Mouse (Mus musculus) cerebellum, adult 18-20 months (tissue): Measurements from ENCODE around the gene Gm10061.
"Not testable (repeated sequence)": the region's sequence is repeated elsewhere in the genome, so short reads cannot be mapped to it uniquely, and the experiment has no call there.

Experiments
- DNase-seq, 2 experiments: peaks; one replicate each; pipeline ENCODE4 v3.0.0; 2021

Gene Gm10061

DNA sequence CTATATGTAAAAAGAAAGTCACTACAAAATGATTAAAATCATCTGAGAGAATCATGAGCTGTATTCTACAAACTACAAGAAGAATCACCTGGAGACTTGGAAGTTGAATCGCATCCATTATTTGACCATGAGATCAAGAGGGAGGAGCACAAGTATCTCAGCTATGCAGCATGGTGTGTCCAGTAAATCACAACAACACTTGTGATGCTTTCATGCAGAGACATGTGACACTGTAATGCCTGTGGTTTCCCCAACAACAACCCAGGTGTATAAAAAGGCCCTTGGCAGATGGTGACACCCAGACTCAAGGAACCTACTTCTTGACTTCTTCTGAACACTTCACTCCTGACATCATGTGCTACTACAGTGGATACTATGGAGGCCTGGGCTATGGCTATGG is at the start of gene Gm10061:
Gene Gm10061 (plus strand): TSS at position 301 of the 400 bp plus-strand sequence.
- no peak for DNase-seq

DNA sequence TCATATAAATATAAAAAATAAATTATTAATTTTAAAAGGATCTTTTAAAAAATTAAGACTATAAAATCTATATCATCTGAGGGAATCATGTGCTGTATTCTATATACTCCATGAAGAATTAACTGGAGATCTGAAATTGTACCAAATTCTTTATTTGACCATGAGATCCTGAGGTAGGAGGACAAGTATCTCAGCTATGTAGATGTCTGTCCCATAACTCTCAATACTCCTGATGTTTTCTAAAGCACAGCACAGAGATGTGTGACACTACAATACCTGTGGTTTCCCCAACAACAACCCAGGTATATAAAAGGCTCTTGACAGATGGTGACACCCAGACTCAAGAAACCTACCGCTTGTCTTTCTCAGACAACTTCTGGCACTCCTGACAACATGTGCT is 10.3 kb upstream of the Gm10061 start, which contains the start of gene Gm6358:
Gene Gm6358 (plus strand): TSS at position 301 of the 400 bp plus-strand sequence.
- DNase-seq: no peak

DNA sequence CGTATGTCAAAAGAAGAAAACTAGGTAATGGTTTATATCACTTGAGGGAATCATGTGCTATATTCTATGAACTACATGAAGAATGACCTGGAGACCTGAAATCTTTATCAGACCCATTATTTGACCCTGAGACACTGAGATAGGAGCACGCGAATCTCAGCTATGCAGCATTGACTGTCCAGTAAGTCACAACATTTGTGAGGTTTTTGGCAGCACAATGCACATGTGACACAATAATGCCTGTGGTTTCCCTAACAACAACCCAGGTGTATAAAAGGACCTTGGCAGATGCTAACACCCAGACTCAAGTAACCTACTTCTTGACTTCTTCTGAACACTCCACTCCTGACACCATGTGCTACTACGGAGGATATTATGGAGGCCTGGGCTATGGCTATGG is 6.8 kb downstream of the Gm10061 start, which contains the start of gene Gm9789:
Gene Gm9789 (plus strand): TSS at position 301 of the 400 bp plus-strand sequence.
- no peak for DNase-seq

DNA sequence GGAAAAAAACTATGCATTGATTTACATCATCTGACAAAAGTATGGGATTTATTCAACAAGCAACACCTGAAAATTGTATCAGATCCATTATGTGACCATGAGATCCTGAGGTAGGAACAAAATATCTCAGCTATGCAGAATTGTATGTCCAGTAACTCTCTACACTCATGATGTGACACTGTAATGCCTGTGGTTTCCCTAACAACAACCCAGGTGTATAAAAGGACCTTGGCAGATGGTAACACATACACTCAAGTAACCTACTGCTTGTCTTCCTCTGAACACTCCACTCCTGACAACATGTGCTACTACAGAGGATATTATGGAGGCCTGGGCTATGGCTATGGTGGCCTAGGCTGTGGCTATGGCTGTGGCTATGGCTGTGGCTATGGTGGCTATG is 18.3 kb downstream of the Gm10061 start, which contains the start of gene Gm7735:
Gene Gm7735 (plus strand): TSS at position 301 of the 400 bp plus-strand sequence.
- not testable (repeated sequence) for DNase-seq

DNA sequence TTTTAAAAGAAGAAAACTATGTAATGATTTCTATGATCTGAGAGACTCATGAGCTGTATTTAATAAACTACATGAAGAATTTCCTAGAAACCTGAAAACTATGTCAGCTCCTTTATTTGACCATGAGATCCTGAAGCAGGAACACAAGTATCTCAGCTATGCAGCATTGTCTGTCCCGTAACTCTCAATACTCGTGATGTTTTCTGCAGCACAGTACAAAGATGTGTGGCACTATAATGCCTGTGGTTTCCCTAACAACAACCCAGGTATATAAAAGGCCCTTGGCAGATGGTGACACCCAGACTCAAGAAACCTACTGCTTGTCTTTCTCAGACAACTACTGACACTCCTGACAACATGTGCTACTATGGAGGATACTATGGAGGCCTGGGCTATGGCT is 23.5 kb downstream of the Gm10061 start, which contains the start of gene 1110057P08Rik:
Gene 1110057P08Rik (plus strand): TSS at position 301 of the 400 bp plus-strand sequence.
- DNase-seq: no peak

DNA sequence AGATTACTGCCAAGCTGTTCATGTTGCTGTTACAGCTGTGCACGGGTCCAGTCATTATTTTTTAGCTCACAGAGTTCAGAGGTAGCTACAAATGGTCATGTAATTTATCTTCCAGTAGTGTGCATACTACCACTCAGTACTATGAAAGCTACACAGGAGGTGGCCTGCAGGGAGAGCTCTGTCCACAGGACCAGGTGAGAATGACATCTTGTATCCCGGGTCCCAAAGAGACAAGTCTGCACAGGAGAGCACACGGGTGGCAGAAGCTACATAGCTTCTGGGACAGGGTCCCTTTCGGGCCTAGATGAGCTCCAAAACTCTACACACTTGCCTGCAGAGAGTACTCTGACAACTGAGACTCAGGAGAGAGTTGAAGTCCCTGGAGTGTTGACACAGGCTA is 37.7 kb downstream of the Gm10061 start:
- no peak for DNase-seq
